Mouse (Mus musculus): ENCODE results near the gene Lsm10. TPM values are rescaled to one million over a fixed set of nuclear protein-coding genes. Genes with fewer than 3 reads are reported as not detected.
"Not testable (repeated sequence)": the region's sequence is repeated elsewhere in the genome, so short reads cannot be mapped to it uniquely, and the experiment has no call there.

Gene Lsm10
- total RNA-seq, 2 experiments from 2014 or later = 6.5 to 14.0 TPM

GRCm38 (mm10) chr4:126091873-126092272 lies 4.5 kb upstream of the Lsm10 start:
- no peak for ATAC-seq (replicated peaks; ENCODE audit: low FRiP score, poor library complexity, severe bottlenecking)

- ATAC-seq (replicated peaks; ENCODE audit: low FRiP score, poor library complexity, severe bottlenecking) = not testable (repeated sequence)
These were observed 597 bp upstream of the Lsm10 start for GRCm38 (mm10) chr4:126095622-126096430.

GRCm38 (mm10) chr4:126097711-126098253 lies 1.4 kb downstream of the Lsm10 start:
- ATAC-seq (replicated peaks; ENCODE audit: low FRiP score, poor library complexity, severe bottlenecking) = no peak

GRCm38 (mm10) chr4:126099365-126099764 lies 2.9 kb downstream of the Lsm10 start:
- ATAC-seq (replicated peaks; ENCODE audit: low FRiP score, poor library complexity, severe bottlenecking) = no peak

- no peak for ATAC-seq (replicated peaks; ENCODE audit: low FRiP score, poor library complexity, severe bottlenecking)
These were observed 4.3 kb downstream of the Lsm10 start for GRCm38 (mm10) chr4:126100764-126101163.

GRCm38 (mm10) chr4:126102061-126102841 lies 5.8 kb downstream of the Lsm10 start:
- ATAC-seq (replicated peaks; ENCODE audit: low FRiP score, poor library complexity, severe bottlenecking) = peak; percentile 43; the same call in 1 of the 2 replicates

- ATAC-seq (replicated peaks; ENCODE audit: low FRiP score, poor library complexity, severe bottlenecking) = peak; percentile 84
These were observed 6.7 kb downstream of the Lsm10 start for GRCm38 (mm10) chr4:126103057-126103581.

- peak; percentile 86 for ATAC-seq (replicated peaks; ENCODE audit: low FRiP score, poor library complexity, severe bottlenecking)
These were observed 7.2 kb downstream of the Lsm10 start, which contains the start of gene Stk40 for GRCm38 (mm10) chr4:126103590-126104068. Gene Stk40, plus strand, starts transcription at chr4:126103957.

- ATAC-seq (replicated peaks; ENCODE audit: low FRiP score, poor library complexity, severe bottlenecking) = peak; percentile 26
These were observed 8.0 kb downstream of the Lsm10 start for GRCm38 (mm10) chr4:126104261-126105075.

GRCm38 (mm10) chr4:126105131-126105783 lies 8.8 kb downstream of the Lsm10 start:
- no peak for ATAC-seq (replicated peaks; ENCODE audit: low FRiP score, poor library complexity, severe bottlenecking)

- ATAC-seq (replicated peaks; ENCODE audit: low FRiP score, poor library complexity, severe bottlenecking) = no peak
These were observed 11.8 kb downstream of the Lsm10 start for GRCm38 (mm10) chr4:126108061-126108740.

- ATAC-seq (replicated peaks; ENCODE audit: low FRiP score, poor library complexity, severe bottlenecking) = no peak
These were observed 13.4 kb downstream of the Lsm10 start for GRCm38 (mm10) chr4:126109613-126110373.

GRCm38 (mm10) chr4:126110374-126111152 lies 14.1 kb downstream of the Lsm10 start:
- no peak for ATAC-seq (replicated peaks; ENCODE audit: low FRiP score, poor library complexity, severe bottlenecking)

GRCm38 (mm10) chr4:126111153-126111549 lies 14.7 kb downstream of the Lsm10 start:
- no peak for ATAC-seq (replicated peaks; ENCODE audit: low FRiP score, poor library complexity, severe bottlenecking)

GRCm38 (mm10) chr4:126113243-126113642 lies 16.8 kb downstream of the Lsm10 start:
- no peak for ATAC-seq (replicated peaks; ENCODE audit: low FRiP score, poor library complexity, severe bottlenecking)

GRCm38 (mm10) chr4:126113943-126114342 lies 17.5 kb downstream of the Lsm10 start:
- ATAC-seq (replicated peaks; ENCODE audit: low FRiP score, poor library complexity, severe bottlenecking) = peak; percentile 44; the same call in 1 of the 2 replicates

GRCm38 (mm10) chr4:126115411-126115810 lies 19.0 kb downstream of the Lsm10 start:
- ATAC-seq (replicated peaks; ENCODE audit: low FRiP score, poor library complexity, severe bottlenecking) = no peak

Data from erythroblast, adult 5-6 weeks (primary cell).